Mouse (Mus musculus) hindbrain, embryonic 15.5 days (tissue): Measurements from ENCODE around the gene Car7. TPM values are rescaled to one million over a fixed set of nuclear protein-coding genes. Genes with fewer than 3 reads are reported as not detected.
A peak's percentile ranks its signal among the peaks of the same experiment; 100 is the strongest.

Experiments
- ATAC-seq: fragments of 200-750 bp; cut with Nextera tagmentation; 2 replicates; pipeline ENCODE4 v1.8.0; 2017; ENCODE audit warnings: low read depth, moderate number of reproducible peaks, moderate TSS enrichment; ENCODE audit not compliant: low FRiP score
- H3K27ac ChIP-seq: fragments of 300-500 bp; sonication (generic); replicated peaks from 2 replicates; pipeline ENCODE4 v1.5.1; 2015; ENCODE audit warnings: mild to moderate bottlenecking, inconsistent platforms
- H3K27me3 ChIP-seq: fragments of 300-500 bp; sonication (generic); 2 replicates; pipeline ENCODE4 v1.6.1; 2015; ENCODE audit warnings: control low read depth, inconsistent platforms
- H3K36me3 ChIP-seq: fragments of 300-500 bp; sonication (generic); 2 replicates; pipeline ENCODE4 v1.6.1; 2015; ENCODE audit warnings: control low read depth, inconsistent platforms
- H3K4me1 ChIP-seq: fragments of 300-500 bp; sonication (generic); replicated peaks from 2 replicates; pipeline ENCODE4 v1.6.1; 2015; ENCODE audit warnings: control low read depth, inconsistent platforms
- H3K4me2 ChIP-seq: fragments of 300-500 bp; sonication (generic); 2 replicates; pipeline ENCODE4 v1.6.1; 2015; ENCODE audit warnings: moderate library complexity, mild to moderate bottlenecking, inconsistent platforms
- H3K4me3 ChIP-seq: fragments of 300-500 bp; sonication (generic); 2 replicates; pipeline ENCODE4 v1.5.1; 2015; ENCODE audit warnings: mild to moderate bottlenecking, inconsistent platforms
- H3K9ac ChIP-seq: fragments of 300-500 bp; sonication (generic); 2 replicates; pipeline ENCODE4 v1.6.1; 2015; ENCODE audit warnings: inconsistent platforms
- H3K9me3 ChIP-seq: fragments of 300-500 bp; sonication (generic); 2 replicates; pipeline ENCODE4 v1.6.1; 2016; ENCODE audit warnings: control low read depth, inconsistent platforms
- WGBS: fragments of 180-500 bp; shearing (Covaris S2); methylation state at CpG from one replicate; pipeline ENCODE4 v1.1.7; 2015; 5-methylcytosine and 5-hydroxymethylcytosine counted together
- polyA plus RNA-seq: library from polyadenylated mRNA; unstranded; fragments of >200 nt; fragmentation: Nextera tagmentation; extraction: Ambion mirVana; gene quantifications from 2 replicates; pipeline ENCODE4 v1.2.1, GENCODE M21; 2015

Car7 gene
- 2.7 and 4.0 TPM in 2 replicates for polyA plus RNA-seq

DNA sequence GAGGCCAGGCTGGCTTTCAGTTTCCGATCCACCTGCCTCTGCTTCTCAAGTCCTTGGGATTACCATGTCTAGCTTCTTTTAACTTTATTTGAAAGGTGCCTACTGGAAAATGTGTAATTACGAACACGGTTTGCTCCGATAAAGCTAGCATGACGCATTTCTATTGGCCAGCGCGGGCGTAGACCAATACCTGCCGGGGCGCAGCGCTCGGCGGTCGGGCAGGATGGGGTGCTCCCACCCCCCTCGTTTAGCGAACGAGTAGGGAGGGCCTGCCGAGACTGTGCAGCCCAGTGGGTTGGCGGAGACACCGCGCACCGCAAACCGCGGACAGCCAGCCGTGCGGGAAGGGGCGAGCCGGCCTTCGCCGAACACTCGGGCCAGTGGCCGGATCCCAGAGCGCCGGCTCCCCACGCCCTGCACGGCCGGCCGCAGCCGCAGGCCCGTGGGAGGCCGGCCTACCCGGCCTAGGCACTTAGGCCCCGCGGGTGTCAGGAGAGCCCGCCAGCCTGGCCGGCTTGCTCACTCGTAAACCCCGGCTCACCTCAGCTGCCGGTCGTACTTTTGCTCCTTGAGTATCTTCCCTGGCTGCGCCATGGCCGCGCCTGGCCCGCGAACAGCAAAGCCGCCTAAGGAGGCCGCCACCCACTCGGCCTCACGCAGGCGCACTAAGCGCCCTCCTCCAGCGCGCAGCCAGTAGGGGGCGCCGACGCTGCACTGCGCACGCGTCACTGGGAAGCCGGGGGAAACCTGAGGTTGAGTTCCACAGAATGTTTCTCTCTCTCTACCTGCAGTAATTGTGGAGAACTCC is at the start of gene Car7, which contains the start of gene Nae1:
Gene Car7, plus strand, starts transcription at position 719 of the 808 bp plus-strand sequence.
Gene Nae1, minus strand, starts transcription at position 667 of the 808 bp plus-strand sequence.
- H3K9ac ChIP-seq: peak within 1 kb of the TSS; percentile 95
- peak within 1 kb of the TSS; percentile 82 for H3K4me3 ChIP-seq
- H3K4me1 ChIP-seq: peaks cover 25% of the 10 kb centered on the region
- peak; percentile 96 for ATAC-seq
- no peaks in the 10 kb centered on the region for H3K9me3 ChIP-seq
- H3K27ac ChIP-seq: peak within 1 kb of the TSS; percentile 87
- H3K4me2 ChIP-seq: peak within 1 kb of the TSS; percentile 83
- peaks cover 13% of the 10 kb centered on the region for H3K27me3 ChIP-seq
- H3K36me3 ChIP-seq: peaks cover 7% of the 10 kb centered on the region; the same call in 1 of the 2 replicates
- WGBS: under 1% methylated on average over 68 of the region's 70 CpGs

DNA sequence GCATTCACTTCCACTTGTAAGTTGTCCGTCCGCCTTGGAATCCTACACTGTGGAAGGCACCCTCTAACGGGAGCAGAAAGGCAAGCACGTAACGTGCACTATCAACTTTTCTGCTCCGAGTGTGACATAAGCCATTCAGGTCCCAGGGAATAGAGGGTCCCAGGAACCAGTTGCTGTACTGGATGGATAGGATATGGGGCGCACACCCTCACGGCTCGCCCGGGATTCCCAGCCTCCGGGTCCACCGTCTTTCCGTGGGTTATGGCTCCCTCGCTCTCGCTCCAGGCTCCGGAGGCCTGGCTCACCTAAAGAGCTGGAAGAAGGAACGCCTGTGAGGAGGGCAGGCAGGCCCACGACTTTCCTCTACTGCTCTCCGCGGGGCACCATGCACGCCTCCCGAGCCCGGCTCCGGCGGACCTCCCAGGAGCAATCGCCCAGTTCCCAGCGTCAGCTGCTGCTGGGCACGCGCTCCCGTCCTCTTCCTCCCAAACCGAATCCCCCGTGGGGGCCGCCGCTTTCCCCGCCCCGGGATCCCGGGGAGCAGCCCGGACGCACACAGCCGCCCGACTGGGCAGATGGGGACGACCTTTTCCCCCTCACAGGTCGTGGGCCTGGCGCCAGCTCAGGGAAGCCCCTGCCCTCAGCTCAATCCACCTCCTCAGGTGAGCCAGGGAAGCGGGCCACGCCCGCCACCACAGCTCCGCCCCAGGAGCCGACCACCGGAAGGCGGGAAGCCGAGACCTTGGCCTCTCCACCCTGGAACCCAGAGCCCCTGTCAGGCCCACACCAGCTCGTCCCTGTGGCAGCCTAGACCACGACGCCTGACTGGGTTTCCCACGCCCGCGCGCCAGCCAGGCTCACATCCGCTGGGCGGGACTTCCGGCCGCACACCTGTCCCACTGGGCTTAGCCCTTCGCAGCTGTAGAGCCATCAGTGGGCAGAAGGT is 25.2 kb upstream of the Car7 start, which contains the start of gene Terb1:
Gene Terb1, minus strand, starts transcription at position 850 of the 946 bp plus-strand sequence.
- Histone ChIP-seq H3K4me1 (peaks cover 11% of the 10 kb centered on the region), H3K4me2 (peak within 1 kb of the TSS; percentile 98), H3K27ac (0 out of 2 replicates have a peak within 1 kb of the TSS, but pooled peaks have one; percentile 4), H3K9ac (peak within 1 kb of the TSS; percentile 71), H3K27me3 (no peaks in the 10 kb centered on the region), H3K9me3 (no peaks in the 10 kb centered on the region), H3K4me3 (peak within 1 kb of the TSS; percentile 62), H3K36me3 (peaks cover 14% of the 10 kb centered on the region)
- peak; percentile 86 for ATAC-seq
- WGBS: 1% methylated on average over 61 of the region's 64 CpGs

DNA sequence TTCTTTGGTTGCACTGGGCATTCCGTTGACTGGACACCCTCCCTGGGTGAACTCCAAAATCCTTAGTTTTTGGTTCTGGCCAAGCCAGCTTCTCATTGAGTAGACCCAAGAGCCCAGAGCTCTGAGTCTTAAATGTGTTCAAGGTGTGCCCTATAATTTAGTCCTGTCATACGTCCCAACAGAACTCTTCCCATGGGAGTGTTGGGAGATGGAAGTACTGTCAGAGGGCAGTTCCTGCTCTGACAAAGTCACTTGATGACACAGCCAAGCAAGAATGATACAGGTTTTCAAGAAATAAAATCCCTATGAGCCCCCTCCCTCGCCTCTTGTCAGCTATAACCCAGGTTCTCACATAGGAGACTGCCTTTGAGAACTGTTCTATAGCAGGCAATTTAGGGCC is 24.4 kb upstream of the Car7 start:
- no peak for ATAC-seq
- peaks cover 11% of the 10 kb centered on the region for H3K4me1 ChIP-seq
- WGBS: 81% methylated on average over 3 of the region's 3 CpGs
- no peaks in the 10 kb centered on the region for H3K9me3 ChIP-seq
- H3K36me3 ChIP-seq: peaks cover 14% of the 10 kb centered on the region
- peak overlapping the region; percentile 98 for H3K4me2 ChIP-seq
- peak overlapping the region; percentile 62 for H3K4me3 ChIP-seq
- H3K27me3 ChIP-seq: no peaks in the 10 kb centered on the region
- no peak overlapping the region for H3K9ac ChIP-seq
- H3K27ac ChIP-seq: no peak overlapping the region

DNA sequence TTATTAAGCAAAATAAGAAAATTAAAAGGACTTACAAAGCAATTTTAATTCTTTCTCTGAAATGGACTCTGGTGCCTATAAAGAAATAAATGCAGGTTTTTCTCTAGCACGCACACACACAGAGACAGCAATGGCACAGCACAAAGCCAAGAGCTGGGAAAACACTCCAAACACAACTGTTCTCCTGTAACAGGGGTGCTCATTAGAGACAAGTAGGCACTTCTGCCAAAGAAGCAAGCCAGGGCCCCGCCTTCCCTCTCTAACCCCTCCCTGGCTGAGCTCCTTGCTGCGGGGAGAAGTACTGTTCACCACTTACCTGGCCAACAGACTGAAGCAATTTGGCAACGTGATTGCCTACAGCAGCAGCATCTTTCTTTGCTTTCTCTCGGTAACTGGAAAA is 16.6 kb upstream of the Car7 start:
- 91% methylated on average over 5 of the region's 5 CpGs for WGBS
- ATAC-seq: no peak
- Histone ChIP-seq H3K4me2 (no peak overlapping the region), H3K9me3 (no peaks in the 10 kb centered on the region), H3K4me1 (no peaks in the 10 kb centered on the region), H3K27me3 (no peaks in the 10 kb centered on the region), H3K4me3 (no peak overlapping the region), H3K27ac (no peak overlapping the region), H3K9ac (no peak overlapping the region), H3K36me3 (peaks cover 52% of the 10 kb centered on the region)

- H3K36me3 ChIP-seq: peaks cover 24% of the 10 kb centered on the region; the same call in 1 of the 2 replicates
- no peak overlapping the region for H3K27ac ChIP-seq
- no peaks in the 10 kb centered on the region for H3K9me3 ChIP-seq
- no peak overlapping the region for H3K4me3 ChIP-seq
- no peaks in the 10 kb centered on the region for H3K27me3 ChIP-seq
- H3K4me1 ChIP-seq: peaks cover 15% of the 10 kb centered on the region
- WGBS: 86% methylated on average over 6 of the region's 6 CpGs
- H3K9ac ChIP-seq: no peak overlapping the region
- H3K4me2 ChIP-seq: no peak overlapping the region
- ATAC-seq: no peak
Measured at GRCm38 (mm10) chr8:104529671-104530070, 4.8 kb upstream of the Car7 start.

- WGBS: 22% methylated on average over 7 of the region's 7 CpGs
Measured at GRCm38 (mm10) chr8:104533551-104533950, 938 bp upstream of the Car7 start.

GRCm38 (mm10) chr8:104534779-104535141 is 271 bp downstream of the Car7 start:
- ATAC-seq: peak; percentile 79
- H3K36me3 ChIP-seq: peaks cover 3% of the 10 kb centered on the region; the same call in 1 of the 2 replicates
- H3K4me2 ChIP-seq: peak overlapping the region; percentile 83
- H3K9me3 ChIP-seq: no peaks in the 10 kb centered on the region
- peaks cover 25% of the 10 kb centered on the region for H3K4me1 ChIP-seq
- peaks cover 19% of the 10 kb centered on the region for H3K27me3 ChIP-seq
- peak overlapping the region; percentile 82 for H3K4me3 ChIP-seq
- H3K9ac ChIP-seq: peak overlapping the region; percentile 95
- H3K27ac ChIP-seq: peak overlapping the region; percentile 87; the same call in 1 of the 2 replicates
- 7% methylated on average over 9 of the region's 9 CpGs for WGBS

More at GRCm38 (mm10) chr8:104533551-104533950, 938 bp upstream of the Car7 start:
- Histone ChIP-seq H3K4me3 (peak overlapping the region; percentile 82), H3K4me1 (peaks cover 25% of the 10 kb centered on the region), H3K9ac (peak overlapping the region; percentile 95), H3K36me3 (peaks cover 8% of the 10 kb centered on the region; the same call in 1 of the 2 replicates), H3K4me2 (peak overlapping the region; percentile 83), H3K9me3 (no peaks in the 10 kb centered on the region), H3K27ac (peak overlapping the region; percentile 87; the same call in 1 of the 2 replicates), H3K27me3 (peaks cover 8% of the 10 kb centered on the region)
- no peak; the same call in 1 of the 2 replicates for ATAC-seq

DNA sequence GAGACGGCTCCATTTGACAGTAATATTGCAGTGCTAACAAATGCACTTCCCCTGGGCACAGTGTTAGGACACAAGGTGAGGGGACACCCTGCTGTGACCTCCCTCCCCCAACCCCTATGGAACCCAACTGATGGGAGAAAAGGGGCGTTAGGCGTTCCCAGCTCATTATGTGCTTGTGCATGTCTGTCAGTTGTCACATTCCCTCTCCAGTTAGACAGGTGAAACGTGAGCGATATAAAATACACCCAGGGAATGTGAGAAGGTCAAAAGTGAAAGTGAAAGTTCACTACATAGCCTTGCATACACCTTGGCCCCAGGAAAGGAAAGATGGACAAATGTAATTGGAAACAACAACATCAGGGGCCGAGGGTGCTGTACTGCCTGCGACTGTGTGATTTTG is 889 bp downstream of the Car7 start:
- 0 out of 2 replicates have a peak, but pooled peaks have one; percentile 14 for ATAC-seq
- H3K36me3 ChIP-seq: no peaks in the 10 kb centered on the region
- H3K27me3 ChIP-seq: peaks cover 25% of the 10 kb centered on the region
- H3K4me3 ChIP-seq: peak overlapping the region; percentile 82
- H3K4me2 ChIP-seq: peak overlapping the region; percentile 83
- peak overlapping the region; percentile 95 for H3K9ac ChIP-seq
- no peaks in the 10 kb centered on the region for H3K9me3 ChIP-seq
- no peak overlapping the region for H3K27ac ChIP-seq
- peaks cover 26% of the 10 kb centered on the region for H3K4me1 ChIP-seq
- WGBS: 49% methylated on average over 7 of the region's 7 CpGs

DNA sequence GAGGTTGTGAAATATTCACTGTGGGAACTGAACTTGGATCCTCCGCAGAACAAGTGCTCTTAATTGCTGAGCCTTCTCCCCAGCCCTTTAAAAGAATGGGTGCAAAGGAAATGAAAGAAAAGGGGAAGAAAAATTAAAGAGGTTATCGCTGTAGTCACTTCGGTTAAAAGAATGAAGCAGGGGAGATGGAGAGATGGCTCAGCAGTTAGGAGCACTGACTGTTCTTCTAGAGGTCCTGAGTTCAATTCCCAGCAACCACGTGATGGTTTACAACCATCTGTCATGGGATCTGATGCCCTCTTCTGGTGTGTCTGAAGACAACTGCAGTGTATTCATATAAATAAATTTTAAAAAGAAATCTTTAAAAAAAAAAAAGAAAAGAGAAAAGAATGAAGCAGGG is 1.5 kb downstream of the Car7 start:
- H3K27me3 ChIP-seq: peaks cover 30% of the 10 kb centered on the region
- H3K4me1 ChIP-seq: peaks cover 32% of the 10 kb centered on the region
- H3K27ac ChIP-seq: no peak overlapping the region
- H3K4me3 ChIP-seq: no peak overlapping the region
- no peak overlapping the region for H3K9ac ChIP-seq
- H3K9me3 ChIP-seq: no peaks in the 10 kb centered on the region
- H3K36me3 ChIP-seq: no peaks in the 10 kb centered on the region
- no peak overlapping the region for H3K4me2 ChIP-seq
- ATAC-seq: no peak
- WGBS: 85% methylated on average over 4 of the region's 4 CpGs

GRCm38 (mm10) chr8:104538896-104539295 is 4.4 kb downstream of the Car7 start:
- H3K9me3 ChIP-seq: no peaks in the 10 kb centered on the region
- no peak for ATAC-seq
- no peak overlapping the region for H3K4me3 ChIP-seq
- no peaks in the 10 kb centered on the region for H3K36me3 ChIP-seq
- no peak overlapping the region for H3K4me2 ChIP-seq
- WGBS: 90% methylated on average over 4 of the region's 4 CpGs
- H3K4me1 ChIP-seq: peaks cover 29% of the 10 kb centered on the region
- H3K27ac ChIP-seq: no peak overlapping the region
- peaks cover 59% of the 10 kb centered on the region for H3K27me3 ChIP-seq
- no peak overlapping the region for H3K9ac ChIP-seq

DNA sequence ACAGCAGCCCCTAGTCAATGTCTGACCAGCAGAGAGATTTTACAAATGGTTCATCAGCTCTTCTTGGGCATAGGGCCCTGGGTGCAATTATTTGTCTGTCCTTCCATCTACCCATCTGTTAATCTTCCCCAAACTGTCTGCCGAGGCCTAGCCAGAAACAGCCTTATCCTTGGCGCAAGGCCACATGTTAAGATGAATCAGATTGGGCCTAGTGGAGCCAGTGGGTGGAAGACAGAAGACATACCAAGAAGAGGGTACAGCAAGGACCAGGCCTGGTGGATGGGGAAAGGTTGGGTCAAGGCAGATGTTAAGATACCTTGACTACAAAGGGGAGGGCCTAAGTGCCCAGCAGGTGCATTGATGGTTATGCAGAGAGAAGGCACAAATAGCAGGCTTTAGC is 5.1 kb downstream of the Car7 start:
- ATAC-seq: no peak
- peaks cover 63% of the 10 kb centered on the region for H3K27me3 ChIP-seq
- WGBS: 87% methylated on average over 2 of the region's 2 CpGs

More for the DNA sequence above, 5.1 kb downstream of the Car7 start:
- Histone ChIP-seq H3K36me3 (no peaks in the 10 kb centered on the region), H3K4me2 (no peak overlapping the region), H3K27ac (no peak overlapping the region), H3K4me1 (peaks cover 29% of the 10 kb centered on the region), H3K9ac (no peak overlapping the region), H3K9me3 (no peaks in the 10 kb centered on the region), H3K4me3 (no peak overlapping the region)
